Mouse (Mus musculus) intestine, embryonic 14.5 days (tissue): Measurements from ENCODE around the gene Rapgef3. TPM values are rescaled to one million over a fixed set of nuclear protein-coding genes. Genes with fewer than 3 reads are reported as not detected.

ENCODE experiments used
- ATAC-seq: fragments of 200-750 bp; cut with Nextera tagmentation; replicated peaks from 2 replicates; pipeline ENCODE4 v1.8.0; 2017; ENCODE audit warnings: low read depth, moderate number of reproducible peaks, moderate TSS enrichment, moderate library complexity; ENCODE audit not compliant: low FRiP score, low TSS enrichment
- DNase-seq: peaks from one replicate; pipeline ENCODE4 v3.0.0-alpha.2; 2018; ENCODE audit warnings: low spot score
- H3K27ac ChIP-seq: fragments of 300-500 bp; sonication (generic); 2 replicates; pipeline ENCODE4 v1.5.1; 2014; ENCODE audit warnings: low read depth, mild to moderate bottlenecking, control low read depth
- H3K27me3 ChIP-seq: fragments of 300-500 bp; sonication (generic); replicated peaks from 2 replicates; pipeline ENCODE4 v1.6.1; 2014; ENCODE audit warnings: low read length, control low read depth; ENCODE audit not compliant: control insufficient read depth, insufficient read depth
- H3K36me3 ChIP-seq: fragments of 300-500 bp; sonication (generic); 2 replicates; pipeline ENCODE4 v1.6.1; 2014; ENCODE audit warnings: low read length, control low read depth; ENCODE audit not compliant: control insufficient read depth, insufficient read depth
- H3K4me1 ChIP-seq: fragments of 300-500 bp; sonication (generic); replicated peaks from 2 replicates; pipeline ENCODE4 v1.6.1; 2014; ENCODE audit warnings: low read length, control low read depth, mixed read lengths; ENCODE audit not compliant: control insufficient read depth, insufficient read depth
- H3K4me2 ChIP-seq: fragments of 300-500 bp; sonication (generic); 2 replicates; pipeline ENCODE4 v1.6.1; 2014; ENCODE audit warnings: low read length
- H3K4me3 ChIP-seq: fragments of 300-500 bp; sonication (generic); 2 replicates; pipeline ENCODE4 v1.5.1; 2014; ENCODE audit warnings: low read depth, low read length, control low read depth, mixed read lengths
- H3K9ac ChIP-seq: fragments of 300-500 bp; sonication (generic); 2 replicates; pipeline ENCODE4 v1.6.1; 2014; ENCODE audit warnings: mild to moderate bottlenecking, low read length
- H3K9me3 ChIP-seq: fragments of 300-500 bp; sonication (generic); 2 replicates; pipeline ENCODE4 v1.6.1; 2016; ENCODE audit warnings: low read length, control low read depth; ENCODE audit not compliant: control insufficient read depth
- WGBS: fragments of 180-500 bp; shearing (Covaris S2); extraction: QIAGEN DNeasy Blood & Tissue Kit; methylation state at CpG from one replicate; pipeline ENCODE4 v1.1.7; 2014; 5-methylcytosine and 5-hydroxymethylcytosine counted together
- polyA plus RNA-seq: library from polyadenylated mRNA; unstranded; fragments of >200 nt; fragmentation: Nextera tagmentation; extraction: Ambion mirVana; gene quantifications from 2 replicates; pipeline ENCODE4 v1.2.1, GENCODE M21; 2014

The Rapgef3 gene
- polyA plus RNA-seq, 1 experiment from 2014 or later = 8.7 TPM

DNA sequence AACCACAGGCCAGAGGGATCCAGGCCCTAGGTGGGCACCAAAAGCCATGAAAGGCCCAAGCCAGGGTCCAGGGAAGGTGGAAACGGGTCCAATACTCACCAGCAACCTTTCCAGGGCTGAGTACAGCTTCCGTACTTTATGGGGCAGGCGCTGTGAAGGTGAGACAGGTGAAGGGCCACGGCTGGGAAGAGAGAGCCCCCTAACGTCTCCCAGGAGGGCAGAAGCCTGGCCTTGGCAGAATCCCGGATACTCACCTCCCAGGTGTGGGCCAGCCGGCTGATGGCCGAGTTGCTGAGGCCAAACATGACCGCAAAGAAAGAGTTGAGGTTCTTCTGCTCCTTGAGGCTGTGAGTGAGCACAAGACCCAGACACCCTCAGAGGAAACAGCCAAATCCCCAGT lies 18.4 kb downstream of the Rapgef3 start:
- H3K9me3 ChIP-seq = no peaks in the 10 kb centered on the region
- no peaks in the 10 kb centered on the region for H3K36me3 ChIP-seq
- no peak overlapping the region for H3K4me3 ChIP-seq
- H3K9ac ChIP-seq = no peak overlapping the region
- peaks cover 18% of the 10 kb centered on the region for H3K4me1 ChIP-seq
- no peak overlapping the region for H3K4me2 ChIP-seq
- ATAC-seq = no peak
- no peak overlapping the region for H3K27ac ChIP-seq
- WGBS = 92% methylated on average over 9 of the region's 9 CpGs
- DNase-seq = no peak
- no peaks in the 10 kb centered on the region for H3K27me3 ChIP-seq

DNA sequence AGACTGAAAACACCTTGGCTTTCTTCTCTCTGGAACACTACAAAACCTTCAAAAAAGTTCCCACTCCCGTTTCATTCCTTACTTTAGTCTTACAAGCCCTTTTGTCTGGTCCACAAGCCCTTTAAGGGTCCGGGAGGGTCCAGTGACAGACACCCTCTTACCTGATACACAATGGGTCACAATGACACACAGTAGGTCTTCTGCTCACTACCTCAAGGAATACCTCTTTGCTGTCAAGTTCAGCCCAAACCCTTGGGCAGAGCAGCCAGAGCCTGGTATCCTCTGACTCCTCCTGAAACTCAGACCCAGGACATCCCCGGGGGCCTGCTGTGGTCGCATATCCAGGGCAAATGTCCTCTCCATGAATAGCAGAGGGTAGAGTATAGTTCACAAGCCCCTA lies 18.8 kb downstream of the Rapgef3 start:
- no peak overlapping the region for H3K27ac ChIP-seq
- ATAC-seq (no peak), DNase-seq (no peak)
- H3K4me3 ChIP-seq = no peak overlapping the region
- peaks cover 18% of the 10 kb centered on the region for H3K4me1 ChIP-seq
- H3K4me2 ChIP-seq = no peak overlapping the region
- no peaks in the 10 kb centered on the region for H3K9me3 ChIP-seq
- no peaks in the 10 kb centered on the region for H3K27me3 ChIP-seq
- H3K9ac ChIP-seq = no peak overlapping the region
- H3K36me3 ChIP-seq = no peaks in the 10 kb centered on the region
- WGBS = 90% methylated on average over 4 of the region's 4 CpGs

DNA sequence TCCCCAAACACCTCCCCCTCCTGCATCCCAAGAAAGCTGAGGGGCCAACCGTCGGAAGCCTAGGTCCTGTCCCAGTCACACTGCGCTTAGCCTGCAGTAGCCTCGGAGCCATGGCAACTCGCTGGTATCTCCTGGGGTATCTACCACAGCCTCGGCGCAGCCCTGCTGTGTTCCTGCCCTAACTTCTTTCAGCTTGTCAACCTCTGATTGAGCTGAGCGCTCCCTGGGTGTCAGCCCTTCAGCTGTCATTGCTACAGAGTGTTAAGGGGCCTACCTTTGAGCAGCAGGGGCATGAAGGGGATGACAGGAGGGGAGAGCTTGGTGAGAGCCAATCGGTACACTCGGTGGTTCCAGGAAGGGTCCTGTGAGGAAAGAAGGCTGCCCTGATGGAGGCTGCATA lies 19.5 kb downstream of the Rapgef3 start:
- 68% methylated on average over 10 of the region's 10 CpGs for WGBS
- no peaks in the 10 kb centered on the region for H3K36me3 ChIP-seq
- DNase-seq = no peak
- no peak overlapping the region for H3K27ac ChIP-seq
- no peaks in the 10 kb centered on the region for H3K27me3 ChIP-seq
- H3K4me2 ChIP-seq = no peak overlapping the region
- no peak overlapping the region for H3K4me3 ChIP-seq
- no peak for ATAC-seq
- no peaks in the 10 kb centered on the region for H3K9me3 ChIP-seq
- H3K9ac ChIP-seq = no peak overlapping the region
- H3K4me1 ChIP-seq = peaks cover 18% of the 10 kb centered on the region

DNA sequence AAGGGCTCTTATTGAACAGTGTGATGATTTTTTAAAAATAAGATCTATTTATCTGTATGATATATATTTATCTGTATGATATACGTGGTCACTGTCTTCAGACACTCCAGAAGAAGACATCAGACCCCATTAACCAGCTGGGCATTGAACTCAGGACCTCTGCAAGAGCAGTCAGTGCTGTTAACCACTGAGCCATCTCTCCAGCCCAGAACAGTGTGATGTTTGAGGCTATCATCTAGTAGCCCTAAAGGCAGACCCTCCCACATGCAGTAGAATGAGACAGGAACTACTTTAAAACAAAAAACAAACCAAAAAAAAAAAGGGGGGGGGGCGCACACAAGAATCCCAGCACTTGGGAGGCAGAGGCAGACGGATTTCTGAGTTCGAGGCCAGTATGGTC lies 20.3 kb downstream of the Rapgef3 start:
- WGBS = 88% methylated on average over 4 of the region's 4 CpGs

DNA sequence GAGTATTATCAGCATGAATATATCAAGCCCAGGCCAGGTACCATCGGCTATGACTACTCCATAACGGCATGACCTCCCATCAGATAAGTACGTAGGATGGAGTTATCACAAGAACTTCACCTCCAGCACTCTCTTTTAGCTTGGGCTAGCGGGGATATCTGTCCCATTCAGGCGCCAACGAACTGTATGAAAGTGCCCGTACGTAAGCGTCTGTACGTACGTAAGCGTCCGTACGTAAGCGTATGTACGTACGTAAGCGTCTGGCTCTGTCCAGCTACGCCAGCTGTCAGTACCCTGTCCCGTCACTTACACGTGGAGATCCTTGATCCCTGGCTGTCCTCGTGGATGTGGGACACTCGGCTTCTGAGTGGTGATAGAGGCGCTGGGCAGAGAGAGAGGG lies 21.0 kb downstream of the Rapgef3 start:
- 91% methylated on average over 24 of the region's 24 CpGs for WGBS
- DNase-seq (no peak), ATAC-seq (no peak)
- Histone ChIP-seq H3K4me2 (no peak overlapping the region), H3K9ac (no peak overlapping the region), H3K9me3 (no peaks in the 10 kb centered on the region), H3K4me3 (no peak overlapping the region), H3K27ac (no peak overlapping the region), H3K4me1 (peaks cover 18% of the 10 kb centered on the region), H3K36me3 (no peaks in the 10 kb centered on the region), H3K27me3 (no peaks in the 10 kb centered on the region)

More for the DNA sequence above, 20.3 kb downstream of the Rapgef3 start:
- Histone ChIP-seq H3K4me3 (no peak overlapping the region), H3K27ac (no peak overlapping the region), H3K9me3 (no peaks in the 10 kb centered on the region), H3K36me3 (no peaks in the 10 kb centered on the region), H3K27me3 (no peaks in the 10 kb centered on the region), H3K9ac (no peak overlapping the region), H3K4me1 (peaks cover 18% of the 10 kb centered on the region), H3K4me2 (no peak overlapping the region)
- DNase-seq (no peak), ATAC-seq (no peak)

DNA sequence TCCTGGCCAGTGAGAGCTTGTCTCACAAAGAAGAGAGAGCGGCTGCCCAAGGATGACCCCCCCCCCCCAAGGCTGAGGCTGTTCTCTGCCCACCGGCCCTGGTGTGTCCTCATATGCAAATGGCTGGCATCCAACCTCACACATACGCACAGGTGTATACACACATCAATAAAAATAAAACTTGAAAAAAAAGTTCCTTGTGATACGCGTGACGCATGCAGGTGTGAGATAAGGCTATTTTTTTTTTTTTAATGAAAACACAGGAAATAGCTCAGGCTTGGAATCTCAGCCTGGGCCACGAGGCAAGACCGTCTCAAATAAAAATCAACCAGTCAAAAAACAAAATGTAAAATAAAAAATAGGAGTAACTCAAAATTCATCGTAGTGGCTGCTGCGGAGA lies 21.5 kb downstream of the Rapgef3 start:
- WGBS = 91% methylated on average over 10 of the region's 10 CpGs
- Histone ChIP-seq H3K9me3 (no peaks in the 10 kb centered on the region), H3K4me2 (no peak overlapping the region), H3K9ac (no peak overlapping the region), H3K27ac (no peak overlapping the region), H3K4me3 (no peak overlapping the region), H3K4me1 (peaks cover 18% of the 10 kb centered on the region), H3K36me3 (no peaks in the 10 kb centered on the region), H3K27me3 (no peaks in the 10 kb centered on the region)
- DNase-seq (no peak), ATAC-seq (no peak)

DNA sequence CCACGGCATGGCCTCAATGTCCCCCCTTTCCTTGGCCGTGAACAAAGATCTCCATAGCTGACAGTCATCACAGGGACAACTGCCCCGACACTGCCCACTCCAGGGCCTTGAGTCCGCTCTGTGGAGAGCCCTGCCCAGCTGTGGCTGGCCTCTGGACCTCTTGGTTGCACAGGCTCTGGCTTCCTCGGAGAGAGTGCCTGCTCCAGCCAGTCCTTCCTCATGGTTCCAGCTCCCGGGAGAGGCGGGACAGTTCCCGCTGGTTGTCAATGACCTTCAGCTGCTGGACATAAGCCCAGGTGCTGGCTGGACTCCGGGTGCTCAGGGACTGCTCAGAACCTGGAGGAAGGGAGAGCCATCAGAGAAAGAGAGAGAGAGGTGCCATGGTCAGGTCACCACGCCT lies 22.4 kb downstream of the Rapgef3 start:
- H3K27me3 ChIP-seq = no peaks in the 10 kb centered on the region
- ATAC-seq (no peak), DNase-seq (no peak)
- H3K27ac ChIP-seq = no peak overlapping the region
- no peaks in the 10 kb centered on the region for H3K9me3 ChIP-seq
- H3K9ac ChIP-seq = no peak overlapping the region
- peaks cover 9% of the 10 kb centered on the region for H3K4me1 ChIP-seq
- WGBS = 62% methylated on average over 10 of the region's 10 CpGs
- no peak overlapping the region for H3K4me3 ChIP-seq
- H3K36me3 ChIP-seq = no peaks in the 10 kb centered on the region
- no peak overlapping the region for H3K4me2 ChIP-seq

DNA sequence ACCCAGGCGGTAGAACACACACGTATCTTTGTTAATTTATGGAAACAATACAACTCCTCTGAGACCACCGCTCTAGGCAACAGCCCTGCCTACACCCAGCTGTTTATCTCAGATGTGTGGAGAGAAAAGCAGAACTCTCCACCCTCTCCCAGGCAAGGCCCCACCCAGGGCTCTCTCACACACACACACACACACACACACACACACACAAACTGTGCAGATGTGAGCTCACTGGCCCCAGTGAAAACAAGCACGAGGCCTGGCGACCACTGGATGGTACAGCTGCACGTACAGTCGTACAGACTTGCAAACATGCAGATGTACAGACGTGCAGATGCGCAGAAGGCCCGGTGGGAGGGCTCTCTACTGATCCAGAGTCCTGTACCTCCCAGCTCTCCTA lies 22.8 kb downstream of the Rapgef3 start:
- no peak for DNase-seq
- H3K36me3 ChIP-seq = no peaks in the 10 kb centered on the region
- H3K4me3 ChIP-seq = no peak overlapping the region
- H3K9ac ChIP-seq = no peak overlapping the region
- 58% methylated on average over 10 of the region's 10 CpGs for WGBS
- H3K27me3 ChIP-seq = no peaks in the 10 kb centered on the region
- no peak overlapping the region for H3K27ac ChIP-seq
- no peak for ATAC-seq
- H3K4me1 ChIP-seq = peaks cover 7% of the 10 kb centered on the region
- H3K9me3 ChIP-seq = no peaks in the 10 kb centered on the region
- H3K4me2 ChIP-seq = no peak overlapping the region

DNA sequence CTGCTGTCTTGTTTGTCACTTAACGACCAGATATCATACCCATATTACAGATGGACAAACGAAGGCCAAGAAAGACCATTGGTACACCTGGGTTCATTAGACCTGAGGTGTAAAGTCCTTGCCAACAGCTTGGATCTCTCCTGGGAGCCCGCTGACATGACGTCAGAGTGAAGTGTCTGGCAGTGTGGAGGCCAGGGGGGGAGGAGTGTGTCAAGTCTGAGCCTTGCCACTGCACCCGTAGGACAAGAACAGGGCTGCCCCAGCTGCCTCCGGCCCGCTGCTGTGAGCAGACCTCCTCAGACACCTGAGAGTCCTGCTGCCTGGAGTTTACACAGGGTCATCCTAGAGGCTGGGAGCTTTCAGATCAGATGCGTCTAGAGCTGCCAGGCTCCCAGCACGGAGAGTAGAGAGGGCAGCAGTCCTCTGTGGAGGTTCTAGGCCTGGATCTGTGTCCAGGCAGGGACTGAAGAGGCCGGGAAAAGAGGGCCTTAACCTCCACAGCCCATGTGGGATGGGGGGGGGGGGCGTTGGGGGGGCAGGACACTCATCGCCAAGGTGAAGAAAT lies 23.7 kb downstream of the Rapgef3 start:
- Histone ChIP-seq H3K27me3 (no peaks in the 10 kb centered on the region), H3K36me3 (no peaks in the 10 kb centered on the region), H3K4me3 (no peak overlapping the region), H3K27ac (no peak overlapping the region), H3K4me2 (no peak overlapping the region), H3K4me1 (peaks cover 7% of the 10 kb centered on the region), H3K9me3 (no peaks in the 10 kb centered on the region), H3K9ac (no peak overlapping the region)
- DNase-seq = no peak
- no peak for ATAC-seq
- 48% methylated on average over 12 of the region's 12 CpGs for WGBS
